Mouse (Mus musculus) retina, embryonic 14.5 days (tissue): ENCODE data around the gene Eif4b.
"Not testable (repeated sequence)": the region's sequence is repeated elsewhere in the genome, so short reads cannot be mapped to it uniquely, and the experiment has no call there.

Experiments
- DNase-seq: peaks from one replicate; pipeline ENCODE4 v3.0.0-alpha.2; 2015; ENCODE audit warnings: low spot score

Gene Eif4b

DNA sequence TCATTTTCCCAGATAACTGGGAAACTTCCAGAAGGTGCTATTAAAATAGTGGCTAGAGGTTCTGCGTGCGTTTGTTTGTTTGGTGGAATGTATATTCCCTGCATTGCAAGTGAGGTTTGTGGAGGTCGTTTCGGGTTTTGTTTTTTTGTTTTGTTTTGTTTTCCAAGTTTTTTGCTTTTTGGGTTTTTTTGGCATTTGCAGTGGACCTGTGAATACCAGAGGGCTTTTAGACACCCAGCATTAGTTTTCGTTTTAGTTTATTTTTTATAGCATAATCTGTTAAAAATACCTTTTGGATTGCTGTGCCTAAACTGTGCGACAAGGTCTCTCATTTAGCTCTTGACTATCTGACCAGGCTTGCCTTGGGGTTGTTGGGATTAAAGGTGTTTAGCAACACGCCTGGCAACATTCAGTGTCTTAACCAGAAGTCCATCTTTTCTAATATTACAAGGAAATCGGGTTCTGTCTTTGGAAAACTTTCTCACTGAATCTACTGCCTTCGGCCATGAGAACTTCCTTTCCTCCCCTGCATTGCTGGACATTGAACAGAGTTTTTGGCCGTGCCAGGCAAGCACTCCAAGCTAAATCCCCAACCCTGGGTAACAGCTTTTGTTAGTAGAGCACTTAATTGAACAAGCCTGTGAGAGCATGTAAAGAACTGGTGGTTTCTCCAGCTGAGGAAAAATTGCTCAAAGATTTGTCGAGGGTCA, 1.5 kb downstream of the Eif4b start:
- DNase-seq: no peak

DNA sequence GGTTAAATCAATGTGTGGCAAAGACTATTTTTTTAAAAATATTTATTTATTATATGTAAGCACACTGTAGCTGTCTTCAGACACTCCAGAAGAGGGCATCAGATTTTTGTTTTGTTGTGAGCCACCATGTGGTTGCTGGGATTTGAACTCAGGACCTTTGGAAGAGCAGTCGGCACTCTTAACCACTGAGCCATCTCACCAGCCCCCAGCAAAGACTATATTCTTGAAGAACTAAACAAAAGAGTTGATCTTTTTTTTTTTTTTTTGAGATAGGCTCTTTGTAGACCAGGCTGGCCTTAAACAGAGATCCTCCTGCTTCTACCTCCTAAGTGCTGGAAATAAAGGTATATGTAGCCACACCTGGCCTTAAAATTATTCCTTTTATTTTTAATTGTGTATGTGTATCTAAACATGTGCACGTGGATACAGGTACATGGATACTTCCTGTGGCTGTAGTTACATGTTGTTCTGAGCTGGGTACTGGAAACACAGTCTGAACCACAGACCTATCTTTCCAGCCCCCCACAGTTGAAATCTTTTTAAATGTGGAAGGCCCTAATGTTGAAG, 3.6 kb downstream of the Eif4b start:
- DNase-seq: no peak

DNA sequence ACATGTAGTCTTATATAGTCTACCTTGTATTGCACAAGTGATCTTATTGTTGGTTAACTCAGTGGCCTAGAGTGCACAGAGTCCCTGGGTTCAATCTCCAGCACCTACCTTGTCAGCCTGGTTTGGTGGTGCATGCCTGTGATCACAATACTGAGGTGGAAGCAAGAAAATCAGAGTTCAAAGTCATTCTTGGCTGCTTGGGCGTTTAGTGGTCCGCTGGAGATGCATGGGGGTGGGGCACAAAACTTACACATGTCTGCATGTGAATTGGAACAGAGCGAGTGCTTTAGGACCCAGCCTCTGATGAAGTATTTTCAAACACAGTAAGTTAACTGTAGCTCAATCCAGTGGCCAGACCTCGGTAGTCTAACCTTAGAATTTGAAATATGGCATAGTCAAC, 5.6 kb downstream of the Eif4b start:
- DNase-seq: no peak

DNA sequence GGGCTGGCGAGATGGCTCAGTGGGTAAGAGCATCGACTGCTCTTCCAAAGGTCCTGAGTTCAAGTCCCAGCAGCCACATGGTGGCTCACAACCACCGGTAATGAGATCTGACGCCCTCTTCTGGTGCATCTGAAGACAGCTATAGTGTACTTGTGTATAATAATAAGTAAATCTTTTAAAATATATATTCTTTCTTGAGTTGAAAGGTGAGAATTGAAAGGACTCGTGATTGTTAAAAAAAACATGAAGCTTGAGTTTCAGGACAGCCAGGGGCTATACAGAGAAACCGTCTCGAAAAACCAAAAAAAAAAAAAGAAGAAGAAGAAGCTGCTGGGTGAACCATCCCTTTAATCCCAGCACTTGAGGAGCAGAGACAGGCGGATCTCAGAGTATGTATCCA, 6.4 kb downstream of the Eif4b start:
- not testable (repeated sequence) for DNase-seq

DNA sequence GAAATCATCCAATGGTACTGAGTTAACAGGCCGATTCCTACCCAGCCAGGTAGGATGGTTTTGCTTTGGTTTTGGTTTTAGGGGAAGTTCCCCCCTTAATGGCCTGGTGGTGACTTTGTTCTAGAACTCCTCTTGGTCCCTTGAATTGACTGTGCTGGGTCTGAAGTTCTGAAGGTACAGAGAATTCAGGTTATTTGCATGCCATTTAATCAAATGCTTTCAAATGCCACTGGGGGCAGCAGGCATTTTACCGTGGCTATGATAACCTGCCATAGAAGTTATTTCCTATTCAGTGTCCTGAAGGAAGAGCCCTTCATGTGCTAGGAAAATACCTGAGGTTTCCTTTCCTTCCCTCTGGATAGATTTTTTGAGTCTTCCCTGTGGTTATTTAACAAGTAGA, 6.9 kb downstream of the Eif4b start:
- DNase-seq: no peak

DNA sequence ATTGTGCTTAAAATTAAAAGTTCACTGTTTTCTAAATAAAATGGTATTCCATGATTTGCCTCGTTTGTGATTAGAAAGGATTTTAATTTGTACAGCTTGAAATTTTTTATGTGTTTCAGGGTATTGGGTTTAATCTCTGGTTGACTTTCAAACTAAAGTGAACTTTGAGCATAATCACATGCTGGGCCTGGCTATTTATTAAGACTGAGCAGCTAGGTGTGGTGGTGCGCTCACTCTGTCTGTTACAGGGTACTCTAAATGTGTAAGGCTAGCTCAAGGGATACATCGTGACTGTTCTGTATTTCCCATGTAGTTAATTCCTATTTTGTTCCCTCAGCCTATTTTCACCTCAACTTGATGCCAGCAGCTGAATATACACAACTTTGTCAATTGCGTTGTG, 8.6 kb downstream of the Eif4b start:
- no peak for DNase-seq

DNA sequence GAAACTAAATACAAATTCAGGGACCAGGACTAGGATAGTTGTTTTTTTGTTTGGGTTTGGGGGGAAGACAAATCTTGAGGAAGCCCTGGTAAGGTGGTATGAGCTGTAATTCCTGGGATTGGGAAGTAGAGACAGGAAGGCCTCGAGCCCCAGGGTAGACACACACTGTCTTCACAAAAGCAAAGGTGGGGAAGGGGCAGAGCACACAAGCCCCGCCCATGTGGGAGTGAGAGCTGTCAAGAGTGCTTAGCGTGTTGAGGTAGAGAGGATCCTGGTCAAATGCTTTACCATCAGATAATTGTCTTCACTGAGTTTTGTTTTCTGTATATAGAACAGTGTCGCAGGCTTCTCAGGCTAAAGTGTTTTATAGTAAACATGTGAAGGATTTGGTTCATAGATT, 9.5 kb downstream of the Eif4b start:
- no peak for DNase-seq

DNA sequence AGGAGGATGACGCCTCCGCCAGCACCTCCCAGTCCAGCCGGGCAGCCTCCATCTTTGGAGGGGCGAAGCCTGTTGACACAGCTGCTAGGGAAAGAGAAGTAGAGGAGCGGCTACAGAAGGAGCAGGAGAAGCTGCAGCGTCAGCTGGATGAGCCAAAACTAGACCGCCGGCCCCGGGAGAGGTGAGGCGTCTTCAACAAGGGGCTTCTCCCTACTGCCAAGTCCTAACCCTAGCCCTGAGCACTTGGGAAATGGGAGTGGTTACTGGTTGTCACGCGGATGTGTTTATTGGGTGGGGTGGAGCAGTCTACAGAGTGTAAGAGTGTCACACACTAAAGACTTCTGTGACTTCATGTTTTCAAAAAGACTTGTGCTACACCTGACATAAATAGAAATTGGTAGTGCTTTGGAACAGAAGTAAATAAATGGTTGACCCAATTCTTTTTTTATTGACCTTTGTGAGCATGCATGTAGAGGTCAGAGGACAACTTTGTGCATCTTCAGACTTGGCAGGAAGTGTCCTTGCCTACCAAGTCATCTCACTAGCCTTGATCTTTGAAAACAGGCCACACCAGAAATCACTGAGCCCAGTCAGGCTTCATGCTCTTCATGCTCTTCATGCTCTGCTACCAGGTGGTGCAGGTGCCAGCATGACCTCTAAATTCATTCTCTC, 16.5 kb downstream of the Eif4b start:
- DNase-seq: no peak

DNA sequence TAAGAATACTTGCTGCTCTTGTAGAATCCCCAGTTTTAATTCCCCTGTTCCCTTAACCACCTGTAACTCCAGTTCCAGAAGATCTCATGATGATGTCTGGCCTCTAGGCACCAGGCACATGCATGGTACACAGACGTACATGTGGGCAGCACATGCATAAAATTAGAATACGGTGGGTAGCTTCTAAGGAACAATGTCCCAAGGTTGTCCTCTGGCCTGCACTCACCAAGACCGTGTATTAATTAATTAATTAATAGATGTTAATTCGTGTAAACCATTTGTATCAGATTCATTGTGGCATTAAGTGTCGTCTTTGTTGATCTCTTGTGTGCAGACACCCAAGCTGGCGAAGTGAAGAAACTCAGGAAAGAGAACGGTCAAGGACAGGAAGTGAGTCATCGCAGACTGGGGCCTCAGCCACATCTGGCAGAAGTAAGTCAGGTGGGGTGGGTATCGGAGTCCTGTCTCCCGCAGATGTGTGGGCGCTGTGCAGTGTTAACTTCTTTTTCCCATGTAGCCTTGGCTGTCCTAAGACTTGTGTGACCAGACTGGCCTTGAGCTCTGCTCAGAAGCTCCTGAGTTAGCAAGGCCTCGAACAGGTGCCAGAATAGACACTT, 17.6 kb downstream of the Eif4b start:
- no peak for DNase-seq

DNA sequence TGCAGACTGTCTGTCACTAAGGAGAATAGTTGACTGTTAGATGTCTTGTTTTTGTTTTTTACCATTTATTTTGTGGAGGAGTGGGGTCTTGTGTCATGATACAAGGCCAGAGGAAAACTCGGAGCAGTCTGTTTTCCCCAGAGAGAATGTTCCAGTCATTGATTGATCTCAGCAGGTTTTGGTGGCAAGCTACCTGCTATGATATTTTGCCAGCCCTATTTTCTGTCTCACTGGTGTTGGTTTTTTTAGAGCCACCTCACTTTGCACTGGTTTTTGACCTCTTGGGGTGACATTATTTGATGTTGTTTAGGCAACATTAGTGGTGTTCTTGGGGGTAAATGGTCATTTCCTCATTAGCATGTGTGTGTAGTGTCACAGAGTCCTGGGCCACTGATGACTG, 18.1 kb downstream of the Eif4b start:
- no peak for DNase-seq

DNA sequence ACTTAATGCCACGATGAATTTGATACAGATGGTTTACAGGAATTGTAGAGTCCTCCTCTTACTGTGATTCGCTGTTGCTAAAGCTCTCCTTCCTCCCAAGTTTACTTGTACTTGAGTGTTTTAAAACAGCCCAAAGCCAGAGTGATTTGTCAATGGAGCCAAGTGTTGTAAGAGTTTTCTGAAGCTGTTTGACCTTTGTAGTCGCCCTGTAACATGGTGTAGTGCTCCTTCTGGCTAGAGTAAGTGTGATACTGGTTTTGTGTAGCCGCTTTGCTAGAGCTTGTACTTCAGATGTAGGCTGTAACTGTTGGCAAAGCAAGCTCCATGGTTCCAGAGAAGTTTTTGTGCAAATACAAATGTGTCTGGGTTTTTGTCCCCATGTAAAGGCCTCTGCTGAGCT, 18.6 kb downstream of the Eif4b start:
- DNase-seq: no peak

DNA sequence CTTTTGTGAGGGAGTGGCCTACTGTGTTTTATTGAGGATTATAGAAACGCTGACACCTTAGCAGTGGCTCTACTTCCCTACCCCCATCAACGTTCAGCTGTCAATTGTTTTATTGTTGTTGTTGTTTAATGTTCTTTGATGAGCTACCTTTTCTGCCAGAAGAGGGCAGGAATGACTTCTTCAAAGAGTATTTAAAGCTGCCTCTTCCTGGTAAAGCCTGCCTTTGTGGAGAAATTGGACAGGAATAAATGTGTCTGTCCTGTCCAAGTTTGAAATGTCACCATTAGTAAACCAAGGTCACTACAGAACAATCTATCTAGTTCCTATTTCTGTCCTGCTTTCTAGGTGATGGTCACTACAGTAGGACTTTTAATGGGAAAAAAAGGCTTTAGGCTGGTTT, 20.6 kb downstream of the Eif4b start:
- no peak for DNase-seq

DNA sequence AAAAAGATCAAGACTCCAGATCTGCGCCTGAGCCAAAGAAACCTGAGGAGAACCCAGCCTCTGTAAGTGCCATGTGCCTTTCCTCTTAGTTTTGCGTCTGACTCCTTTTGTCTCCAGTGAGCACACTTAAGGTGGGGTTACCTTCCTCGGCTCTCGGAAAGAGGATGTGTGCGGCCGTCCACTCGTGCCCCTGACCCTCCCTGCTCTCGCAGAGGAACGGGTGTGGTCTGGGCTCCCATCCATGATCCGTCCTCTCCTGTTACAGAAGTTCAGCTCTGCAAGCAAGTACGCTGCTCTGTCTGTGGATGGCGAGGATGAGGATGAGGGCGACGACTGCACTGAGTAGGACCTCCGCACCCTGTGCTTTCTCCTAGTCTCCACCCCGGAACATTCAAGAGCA, 21.4 kb downstream of the Eif4b start:
- no peak for DNase-seq

DNA sequence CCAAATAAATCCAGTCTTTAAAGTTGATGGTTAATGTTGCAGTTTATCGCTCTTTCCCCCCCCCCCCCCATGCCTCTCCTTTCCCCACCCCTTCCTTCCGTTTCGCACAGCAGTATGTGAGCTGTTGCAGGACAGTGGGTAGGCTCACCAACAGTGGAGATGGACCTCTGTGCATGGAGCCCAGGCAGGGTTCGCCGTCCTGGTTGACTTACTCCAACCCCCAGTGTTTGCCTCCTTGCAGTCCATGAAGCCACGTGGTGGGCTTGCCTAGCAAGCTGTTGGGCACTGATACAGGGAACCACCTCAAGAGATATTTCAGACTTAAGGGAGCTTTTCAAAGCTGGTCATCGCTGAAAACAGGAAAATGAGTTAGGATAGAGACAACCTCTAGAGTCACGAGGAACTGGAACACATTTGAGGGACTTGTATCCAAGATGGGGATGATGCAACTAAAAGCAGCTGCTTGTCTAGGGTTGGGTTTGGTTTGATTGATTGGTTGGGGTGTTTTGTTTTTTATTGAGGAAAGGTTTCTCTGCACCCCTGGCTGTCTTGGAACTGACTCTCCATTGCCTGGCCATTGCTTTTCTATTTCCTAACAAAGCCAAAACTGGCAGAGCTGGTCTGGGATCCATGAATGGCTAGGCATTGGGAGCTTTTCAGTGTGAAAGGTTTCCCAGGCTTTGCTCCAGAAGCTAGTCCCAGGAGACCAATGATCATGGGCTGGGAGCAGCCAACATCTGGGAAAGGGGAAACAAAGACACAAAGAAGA, 23.8 kb downstream of the Eif4b start:
- DNase-seq: no peak

DNA sequence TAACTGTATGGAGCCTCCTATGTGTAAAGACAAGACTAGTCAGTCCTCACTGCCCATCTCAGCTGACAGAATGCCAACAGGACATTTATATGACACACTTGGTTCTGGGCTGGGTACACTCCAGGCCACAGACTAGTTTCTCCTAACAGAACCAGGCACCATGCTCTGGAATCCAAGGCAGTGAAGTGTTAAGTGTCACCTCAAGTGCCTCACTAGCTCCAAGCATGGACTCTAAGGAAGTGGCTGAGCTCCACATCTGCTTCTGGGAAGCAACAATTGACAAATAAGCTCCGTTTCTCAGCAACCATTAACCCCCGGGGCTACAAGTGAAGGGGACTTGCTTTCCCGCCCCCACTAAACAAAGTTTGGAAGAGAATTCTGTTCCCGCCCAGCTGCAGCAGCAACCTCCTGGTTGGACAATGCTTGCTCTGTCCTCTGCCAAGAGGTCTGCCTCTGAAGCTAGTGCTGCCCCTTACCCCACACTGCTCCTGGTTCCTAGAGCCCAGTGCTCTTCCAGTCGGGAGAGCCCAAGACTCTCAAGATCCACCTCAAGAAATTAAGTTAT, 24.5 kb downstream of the Eif4b start:
- no peak for DNase-seq

DNA sequence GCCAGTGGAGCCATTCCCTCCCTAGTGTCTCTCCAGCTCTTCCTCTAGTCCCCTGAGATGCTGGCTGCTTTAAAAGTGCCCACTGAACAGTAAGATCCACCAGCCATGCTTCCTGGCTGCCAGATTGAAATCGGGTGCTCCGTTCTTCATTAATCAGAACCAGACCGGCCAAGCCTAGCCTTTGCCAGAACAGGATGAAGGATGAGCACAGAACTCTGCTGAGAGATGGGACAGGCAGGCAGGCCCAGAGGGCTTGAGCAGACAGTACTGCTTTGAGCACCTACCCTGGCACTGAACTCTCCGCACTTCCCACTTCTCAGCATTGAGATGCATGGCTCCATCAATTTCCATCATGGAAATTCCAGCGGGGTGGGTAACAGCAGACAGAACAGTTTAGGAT, 25.7 kb downstream of the Eif4b start:
- DNase-seq: no peak

DNA sequence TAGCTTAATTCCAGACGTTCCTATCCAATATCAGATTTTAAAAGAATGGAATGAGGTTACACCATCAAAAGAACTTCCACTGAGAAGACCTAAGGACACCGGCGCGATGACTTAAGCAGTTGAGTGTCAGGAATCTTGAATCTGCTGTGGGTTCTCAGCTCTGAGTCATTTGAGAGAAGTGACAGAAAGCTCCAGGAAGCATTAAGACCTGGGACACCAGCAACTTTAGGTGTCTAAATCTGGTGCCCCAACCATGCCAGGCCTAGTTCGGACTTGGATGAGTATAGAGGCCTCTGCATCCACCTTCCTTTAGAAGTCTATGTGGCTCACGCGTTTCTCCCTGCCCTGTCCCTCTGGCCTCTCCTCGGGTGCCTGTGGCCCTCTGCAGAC, 26.2 kb downstream of the Eif4b start:
- DNase-seq: no peak

DNA sequence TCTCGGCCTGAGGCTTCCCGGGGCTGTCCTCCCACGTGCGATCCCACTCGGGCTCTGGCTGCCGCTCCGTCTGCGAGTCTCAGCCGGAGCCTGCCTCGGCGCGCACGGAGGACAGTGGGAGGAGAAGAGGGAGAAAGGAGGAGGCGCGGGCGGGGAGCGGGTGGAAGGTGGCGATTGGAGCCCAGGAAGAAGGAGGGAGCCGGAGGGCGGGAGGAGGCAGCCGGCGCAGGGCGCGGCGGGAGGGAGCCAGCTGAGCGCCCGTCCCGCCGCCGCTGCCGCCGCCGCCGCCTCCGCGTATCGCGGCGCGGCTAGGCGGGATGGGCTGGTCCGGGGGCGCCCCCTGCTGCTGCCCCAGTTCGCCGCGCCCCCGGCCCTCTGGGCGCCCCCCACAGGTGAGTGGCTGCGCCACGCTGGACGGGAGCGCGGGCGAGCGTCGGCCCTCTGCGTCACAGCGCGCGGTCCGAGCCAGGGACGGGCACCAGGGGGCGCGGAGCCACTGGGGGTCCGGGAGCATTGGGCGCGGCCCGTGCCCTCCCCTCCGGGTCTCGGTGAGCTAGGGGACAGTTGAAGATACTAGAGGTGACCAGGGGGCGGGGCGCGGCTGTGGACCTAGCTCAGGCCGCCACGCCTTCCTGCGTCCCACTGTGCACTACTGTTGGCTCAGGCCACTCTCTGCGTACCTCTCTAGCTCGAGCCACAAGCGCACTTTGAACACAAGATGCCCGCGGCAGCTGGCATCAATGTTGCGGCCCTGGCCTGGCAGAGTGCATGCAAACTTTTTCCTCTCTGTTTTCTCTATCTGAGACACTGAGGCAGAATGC, 26.8 kb downstream of the Eif4b start, which contains the start of gene Tns2:
TSS of gene Tns2 (plus strand) at position 253 of the 821 bp plus-strand sequence.
- DNase-seq: peak; percentile 78

DNA sequence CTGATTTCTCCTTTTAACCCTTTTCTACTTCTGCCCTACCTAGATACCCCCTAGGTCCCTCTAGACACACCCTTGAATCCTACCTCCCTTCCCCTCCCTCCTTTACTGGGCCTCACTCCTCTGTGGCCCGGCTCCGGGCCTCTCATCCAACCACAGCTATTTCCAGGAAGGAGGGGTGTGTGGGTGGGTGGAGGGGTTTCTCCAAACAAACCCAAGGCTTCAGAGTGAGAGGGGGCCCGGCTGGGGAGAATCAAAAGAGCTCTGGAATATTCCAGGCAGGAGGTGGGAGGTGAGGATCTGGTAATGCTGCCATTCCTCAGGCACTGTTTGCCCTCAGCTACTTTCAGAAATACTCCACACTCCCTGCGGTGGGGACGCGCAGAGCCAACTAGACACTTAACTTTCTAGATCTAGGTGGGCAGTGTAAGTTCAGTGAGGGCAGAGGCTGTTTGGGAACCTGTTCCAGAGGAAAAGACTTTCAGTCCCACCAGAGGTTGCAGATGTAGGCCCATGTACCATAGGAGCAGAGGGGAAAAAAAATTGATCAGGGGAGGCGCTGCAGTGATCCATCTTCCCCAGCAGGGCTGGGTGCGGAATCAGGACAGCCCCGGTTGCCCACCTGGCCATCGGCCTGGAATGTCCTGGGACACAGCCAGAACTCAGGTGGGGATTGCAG, 27.6 kb downstream of the Eif4b start:
- no peak for DNase-seq

DNA sequence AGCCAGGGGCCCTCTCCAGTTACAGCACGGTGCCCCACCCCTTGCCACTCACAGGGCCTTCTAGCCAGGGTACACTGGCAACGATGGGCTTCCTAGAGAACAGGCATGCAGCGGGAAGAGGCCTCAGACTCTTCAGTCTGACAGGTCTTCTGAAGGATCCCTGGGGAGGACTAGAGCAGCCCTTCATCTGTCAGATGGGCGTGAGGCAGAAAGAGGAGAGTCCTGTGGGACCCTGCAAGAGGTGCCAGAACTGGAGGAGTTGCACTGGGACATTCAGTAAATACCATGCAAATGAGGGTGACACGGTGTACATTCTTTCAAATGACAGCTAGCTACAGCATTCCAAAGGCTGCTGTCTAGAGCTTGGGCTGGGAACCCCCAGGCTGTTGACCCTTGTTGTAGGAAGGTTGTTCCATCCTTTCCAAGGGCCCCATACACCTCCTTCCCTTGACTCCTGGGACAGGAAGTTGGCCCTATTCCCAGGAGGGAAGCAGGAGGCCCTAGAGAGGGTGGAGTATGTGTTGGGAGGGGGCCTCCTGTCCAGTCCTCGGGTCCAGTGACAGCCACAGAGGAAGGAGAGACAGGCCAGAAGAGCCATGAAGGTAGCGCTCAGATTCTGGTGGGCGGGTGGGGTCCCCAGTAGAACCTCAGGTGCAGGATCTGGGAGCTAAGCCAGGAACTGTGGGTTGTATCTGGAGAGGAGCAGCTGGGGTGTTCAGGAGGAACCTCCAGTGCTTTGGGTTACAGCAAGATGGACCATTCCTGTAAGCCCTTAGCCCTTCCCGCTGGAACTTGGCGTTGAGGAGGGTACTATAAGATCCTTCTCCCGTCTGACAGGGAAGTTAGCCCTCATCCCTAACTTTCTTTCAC, 28.3 kb downstream of the Eif4b start:
- DNase-seq: no peak
